Mouse (Mus musculus) spleen, adult 2 months (tissue): ENCODE results near the gene Coq8a. TPM values are rescaled to one million over a fixed set of nuclear protein-coding genes. Genes with fewer than 3 reads are reported as not detected.

Source experiments
- DNase-seq, 2 experiments: peaks; one replicate each; pipeline versions ENCODE4 v3.0.0 to v3.0.0-alpha.2; 2012 to 2021; ENCODE audit warnings: low spot score in 2 of 2, low read depth in 1 of 2
- H3K27ac ChIP-seq: fragments of 200-500 bp; 2 replicates; pipeline ENCODE4 v1.5.1; 2012; ENCODE audit warnings: low read length, inconsistent platforms; ENCODE audit not compliant: insufficient read depth
- H3K27me3 ChIP-seq: fragments of 200-500 bp; 2 replicates; pipeline ENCODE4 v1.6.1; 2012; ENCODE audit warnings: mild to moderate bottlenecking, moderate library complexity, low read length, inconsistent platforms; ENCODE audit not compliant: control insufficient read depth, insufficient read depth
- H3K36me3 ChIP-seq: fragments of 200-500 bp; 2 replicates; pipeline ENCODE4 v1.6.1; 2012; ENCODE audit warnings: mild to moderate bottlenecking, low read length, inconsistent platforms; ENCODE audit not compliant: control insufficient read depth, insufficient read depth
- H3K4me1 ChIP-seq: fragments of 200-500 bp; 2 replicates; pipeline ENCODE4 v1.6.1; 2011; ENCODE audit warnings: inconsistent platforms; ENCODE audit not compliant: control insufficient read depth, insufficient read depth, insufficient read length
- H3K4me3 ChIP-seq: fragments of 200-500 bp; 2 replicates; pipeline ENCODE4 v1.5.1; 2011; ENCODE audit warnings: mild to moderate bottlenecking, inconsistent platforms; ENCODE audit not compliant: insufficient read depth, insufficient read length; ENCODE audit errors: extremely low read depth
- CTCF ChIP-seq: fragments of 200-500 bp; IDR thresholded peaks from 2 replicates; pipeline ENCODE4 v1.5.1; 2011; ENCODE audit warnings: mild to moderate bottlenecking, inconsistent platforms; ENCODE audit not compliant: insufficient read depth, insufficient read length, insufficient replicate concordance; ENCODE audit errors: extremely low read depth
- POLR2A ChIP-seq: fragments of 200-500 bp; IDR thresholded peaks from 2 replicates; pipeline ENCODE4 v1.6.1; 2011; ENCODE audit warnings: low read depth, low read length, inconsistent platforms
- WGBS: fragments of 180-500 bp; shearing (Covaris S2); methylation state at CpG from one replicate; pipeline ENCODE4 v1.1.7; 2018; 5-methylcytosine and 5-hydroxymethylcytosine counted together
- polyA plus RNA-seq: library from polyadenylated mRNA; depleted of rRNA; stranded (reverse); fragments of >200 nt; gene quantifications from 2 replicates; pipeline ENCODE4 v1.2.3, GENCODE M21; 2012

Gene Coq8a
- polyA plus RNA-seq, 1 experiment, result 24.0 TPM

DNA sequence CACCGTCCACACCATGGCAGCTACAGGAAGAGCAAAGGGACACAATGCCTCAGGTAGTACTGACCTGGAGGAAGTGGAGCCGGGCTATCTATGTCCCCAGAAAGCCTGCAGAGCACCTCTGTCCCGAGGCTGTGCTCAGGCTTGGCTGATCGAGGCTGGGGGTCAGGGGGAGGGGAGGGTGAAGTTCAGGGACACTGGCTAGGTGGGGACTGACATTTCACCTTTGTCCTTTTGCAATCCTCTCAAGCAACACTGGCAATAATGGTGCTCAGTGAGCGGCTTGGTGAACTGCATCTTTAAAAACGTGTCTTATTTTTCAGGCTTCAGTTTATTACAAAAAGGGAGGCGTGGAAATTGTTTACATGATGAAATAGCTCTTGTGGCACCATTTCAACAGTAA is 30.5 kb upstream of the Coq8a start:
- peaks cover 25% of the 10 kb centered on the region for H3K36me3 ChIP-seq
- no peak for DNase-seq

DNA sequence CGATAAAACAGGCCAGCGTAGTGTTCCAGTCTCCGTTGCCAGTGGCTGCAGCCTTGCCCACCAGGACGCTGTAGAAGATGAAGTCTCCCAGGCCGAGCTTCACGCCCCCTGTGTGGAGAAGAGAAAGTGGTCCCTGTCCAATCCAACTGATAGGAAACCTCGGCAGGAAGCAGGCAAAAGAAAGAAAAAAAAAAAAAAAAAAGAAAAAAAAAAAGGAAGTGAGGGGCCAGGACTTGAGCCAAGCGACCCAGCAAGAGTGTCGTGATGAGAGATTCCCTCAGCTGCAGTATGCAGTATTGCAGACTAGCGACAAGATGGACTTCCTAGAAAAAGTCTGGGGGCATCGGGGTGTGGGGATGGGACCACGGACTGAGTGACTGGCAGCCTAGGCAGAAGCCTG is 29.5 kb upstream of the Coq8a start:
- no peaks in the 10 kb centered on the region for H3K27me3 ChIP-seq
- no peak overlapping the region for H3K4me3 ChIP-seq
- no peak for DNase-seq
- WGBS, result 62% methylated on average over 12 of the region's 12 CpGs
- no peak overlapping the region for H3K27ac ChIP-seq
- no peaks in the 10 kb centered on the region for H3K4me1 ChIP-seq
- TF ChIP-seq POLR2A, result no peak
- no peak for TF ChIP-seq CTCF
- H3K36me3 ChIP-seq, result peaks cover 21% of the 10 kb centered on the region

More for the DNA sequence above, 30.5 kb upstream of the Coq8a start:
- TF ChIP-seq POLR2A (no peak), CTCF (no peak)
- H3K4me3 ChIP-seq, result no peak overlapping the region
- no peaks in the 10 kb centered on the region for H3K27me3 ChIP-seq
- 86% methylated on average over 7 of the region's 7 CpGs for WGBS
- no peaks in the 10 kb centered on the region for H3K4me1 ChIP-seq
- H3K27ac ChIP-seq, result no peak overlapping the region

DNA sequence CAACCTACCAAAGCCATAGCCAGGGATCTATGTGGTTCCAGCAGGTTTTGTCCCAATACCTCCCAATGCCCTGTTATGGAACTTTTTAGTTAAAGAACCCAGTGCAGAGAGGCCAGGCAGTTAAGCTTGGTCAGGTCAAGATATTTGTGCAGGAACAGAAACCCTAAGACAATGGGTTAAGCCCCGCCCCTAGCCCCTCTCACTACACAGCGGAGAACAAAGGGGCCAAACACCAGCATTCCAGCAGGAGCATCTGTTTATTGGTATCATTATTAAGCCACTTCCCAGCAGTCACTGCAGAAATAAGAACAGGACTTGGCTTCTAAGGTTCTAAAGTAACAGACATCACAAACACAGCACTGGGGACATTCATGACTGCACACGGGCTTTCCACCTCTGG is 27.4 kb upstream of the Coq8a start:
- TF ChIP-seq POLR2A (no peak), CTCF (no peak)
- H3K4me1 ChIP-seq, result no peaks in the 10 kb centered on the region
- H3K27ac ChIP-seq, result peak overlapping the region; percentile 89
- WGBS, result 81% methylated on average over 3 of the region's 3 CpGs
- no peak overlapping the region for H3K4me3 ChIP-seq
- H3K36me3 ChIP-seq, result peaks cover 13% of the 10 kb centered on the region
- no peak for DNase-seq
- H3K27me3 ChIP-seq, result no peaks in the 10 kb centered on the region

DNA sequence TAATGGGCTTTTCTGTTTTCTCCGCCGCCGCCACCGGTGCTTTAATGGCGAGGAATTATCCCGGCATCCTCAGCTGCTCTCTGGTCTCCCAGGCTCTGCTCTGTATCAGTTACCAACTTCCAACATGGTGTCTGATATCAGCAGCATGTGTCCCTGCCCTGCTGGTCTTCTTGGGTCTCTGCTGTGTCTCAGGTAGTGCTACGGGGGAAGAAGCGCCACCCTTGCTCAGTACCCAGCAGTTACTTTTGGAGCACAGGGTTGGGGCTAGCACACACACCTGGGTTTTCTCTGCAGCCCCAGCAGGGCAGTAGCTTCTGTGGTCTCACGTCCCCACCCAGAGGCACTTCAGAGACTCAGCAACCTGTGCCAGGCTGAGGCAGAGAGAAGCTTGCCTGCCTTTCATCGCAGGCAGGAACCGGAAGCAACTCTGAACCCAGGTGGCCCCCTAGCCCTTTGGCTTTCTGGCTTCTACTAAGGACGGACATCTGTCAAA is 26.9 kb upstream of the Coq8a start:
- peak; percentile 51 to 53 for DNase-seq

DNA sequence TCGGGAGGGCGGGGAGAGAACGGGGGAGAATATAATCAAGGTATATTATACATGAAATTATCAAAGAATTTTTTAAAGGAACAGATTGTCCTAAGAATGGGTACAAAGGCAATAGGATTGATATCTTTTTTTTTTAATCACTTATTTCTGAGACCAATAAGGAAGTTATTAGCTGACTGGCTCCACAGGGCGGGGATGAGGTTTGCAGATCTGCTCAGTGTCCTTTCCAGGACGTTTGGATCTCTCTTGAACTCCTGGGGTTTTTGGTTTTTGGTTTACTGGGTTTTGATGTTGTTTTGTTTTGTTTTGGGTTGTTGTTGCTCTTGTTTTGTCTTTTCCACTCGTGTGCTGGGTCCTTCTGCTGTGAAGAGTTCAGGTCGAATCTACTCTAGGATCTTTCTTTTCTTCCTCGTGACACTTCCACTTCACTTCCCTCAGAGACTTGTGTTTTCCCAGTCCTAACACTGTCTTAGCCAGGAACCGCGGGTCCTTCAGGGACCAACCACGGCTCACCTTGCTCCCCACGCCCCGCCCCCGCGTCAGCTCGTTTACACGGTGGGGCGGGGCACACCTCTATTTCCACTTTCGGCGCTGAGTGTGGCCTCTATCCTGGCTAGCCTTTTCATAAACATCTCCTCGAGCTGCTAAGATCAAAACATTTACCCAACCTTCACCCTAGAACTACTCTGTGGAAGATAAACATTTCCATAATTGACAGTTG is 26.3 kb upstream of the Coq8a start:
- no peak for TF ChIP-seq POLR2A
- TF ChIP-seq CTCF, result no peak
- Histone ChIP-seq H3K4me3 (peak overlapping the region; percentile 53), H3K4me1 (no peaks in the 10 kb centered on the region), H3K27ac (peak overlapping the region; percentile 89), H3K36me3 (peaks cover 12% of the 10 kb centered on the region), H3K27me3 (no peaks in the 10 kb centered on the region)
- DNase-seq, result peak; percentile 47 to 73
- 12% methylated on average over 21 of the region's 21 CpGs for WGBS

More for the DNA sequence above, 26.9 kb upstream of the Coq8a start:
- Histone ChIP-seq H3K27me3 (no peaks in the 10 kb centered on the region), H3K27ac (peak overlapping the region; percentile 89), H3K4me1 (no peaks in the 10 kb centered on the region), H3K4me3 (peak overlapping the region; percentile 53), H3K36me3 (peaks cover 13% of the 10 kb centered on the region)
- 4% methylated on average over 12 of the region's 12 CpGs for WGBS
- no peak for TF ChIP-seq POLR2A
- peak; percentile 70; the same call in 1 of the 2 replicates for TF ChIP-seq CTCF

DNA sequence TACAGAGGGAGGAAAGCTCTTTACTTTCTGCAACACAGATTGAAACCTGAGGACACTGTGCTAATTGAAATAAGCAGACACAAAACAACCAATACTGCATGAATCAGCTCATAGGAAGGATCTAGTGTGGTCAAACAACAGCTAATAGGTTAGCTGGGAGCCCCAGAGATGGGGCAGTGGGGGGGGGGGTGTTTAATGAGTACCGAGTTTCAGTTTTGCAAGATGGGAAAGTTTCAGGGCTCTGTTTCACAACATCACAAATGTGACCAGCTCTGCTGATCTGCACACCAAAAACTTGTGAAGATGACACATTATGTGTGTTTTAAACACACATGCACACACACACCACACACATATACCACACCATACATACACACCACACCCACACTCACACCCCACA is 22.6 kb upstream of the Coq8a start:
- H3K27ac ChIP-seq, result no peak overlapping the region
- DNase-seq, result no peak
- H3K4me3 ChIP-seq, result no peak overlapping the region
- no peaks in the 10 kb centered on the region for H3K27me3 ChIP-seq
- TF ChIP-seq CTCF (no peak), POLR2A (no peak)
- 88% methylated on average over 1 of the region's 1 CpGs for WGBS
- no peaks in the 10 kb centered on the region for H3K4me1 ChIP-seq
- H3K36me3 ChIP-seq, result 0 out of 2 replicates have a peak, but pooled peaks cover under 1% of the 10 kb centered on the region

DNA sequence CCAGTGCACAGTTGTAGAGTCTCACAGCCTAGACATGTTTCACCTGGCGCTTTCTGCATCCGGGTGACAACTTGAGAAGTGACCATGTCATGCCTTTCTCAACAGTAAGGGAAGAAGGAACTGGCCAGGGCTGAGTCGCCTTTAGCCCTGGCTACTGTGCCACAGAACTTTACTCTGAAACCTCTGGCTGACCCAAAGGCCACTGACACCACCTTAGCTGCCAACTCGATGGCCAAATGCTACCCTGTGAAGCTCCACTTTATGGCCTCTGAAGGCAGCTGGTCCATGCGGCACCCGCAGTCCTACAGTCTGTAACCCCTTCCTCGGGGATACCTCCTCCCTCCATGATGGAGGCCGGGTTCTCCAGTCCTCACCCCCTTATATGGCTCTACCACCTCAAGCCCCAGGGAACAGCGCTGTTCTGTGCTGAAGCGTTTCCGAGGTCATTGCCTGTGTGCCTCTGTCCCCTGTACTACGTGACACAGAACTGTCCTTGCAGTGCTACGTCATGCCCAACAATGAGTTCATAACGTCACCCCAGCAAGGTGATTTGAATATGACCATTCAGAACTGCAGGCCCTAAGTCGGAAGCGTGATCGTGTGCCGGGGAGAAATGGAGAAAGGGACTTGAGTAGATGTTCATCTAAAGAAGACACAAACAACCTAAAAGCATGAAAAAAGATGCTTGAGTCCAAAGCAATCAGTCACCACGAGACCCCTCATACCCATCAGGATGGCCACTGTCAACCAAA is 21.6 kb upstream of the Coq8a start:
- H3K4me3 ChIP-seq, result no peak overlapping the region
- H3K27me3 ChIP-seq, result no peaks in the 10 kb centered on the region
- 94% methylated on average over 19 of the region's 19 CpGs for WGBS
- TF ChIP-seq POLR2A (no peak), CTCF (no peak)
- no peaks in the 10 kb centered on the region for H3K4me1 ChIP-seq
- no peak for DNase-seq
- no peak overlapping the region for H3K27ac ChIP-seq
- no peaks in the 10 kb centered on the region for H3K36me3 ChIP-seq
